Mouse (Mus musculus) forebrain, embryonic 16.5 days (tissue): ENCODE results near the gene Unc93b1. TPM values are rescaled to one million over a fixed set of nuclear protein-coding genes. Genes with fewer than 3 reads are reported as not detected.
A peak's percentile ranks its signal among the peaks of the same experiment; 100 is the strongest.
"Not testable (repeated sequence)": the region's sequence is repeated elsewhere in the genome, so short reads cannot be mapped to it uniquely, and the experiment has no call there.

ENCODE experiments used
- ATAC-seq: fragments of 200-750 bp; cut with Nextera tagmentation; 2 replicates; pipeline ENCODE4 v1.8.0; 2017; ENCODE audit warnings: mild to moderate bottlenecking, moderate library complexity
- H3K27ac ChIP-seq: fragments of 300-500 bp; sonication (generic); 2 replicates; pipeline ENCODE4 v1.5.1; 2014; ENCODE audit warnings: low read length, control low read depth
- H3K27me3 ChIP-seq: fragments of 300-500 bp; sonication (generic); replicated peaks from 2 replicates; pipeline ENCODE4 v1.6.1; 2014; ENCODE audit warnings: low read length; ENCODE audit not compliant: control insufficient read depth, insufficient read depth
- H3K36me3 ChIP-seq: fragments of 300-500 bp; sonication (generic); 2 replicates; pipeline ENCODE4 v1.6.1; 2014; ENCODE audit not compliant: control insufficient read depth, insufficient read depth
- H3K4me1 ChIP-seq: fragments of 300-500 bp; sonication (generic); replicated peaks from 2 replicates; pipeline ENCODE4 v1.6.1; 2014; ENCODE audit warnings: low read length; ENCODE audit not compliant: control insufficient read depth, insufficient read depth
- H3K4me2 ChIP-seq: fragments of 300-500 bp; sonication (generic); 2 replicates; pipeline ENCODE4 v1.6.1; 2014; ENCODE audit warnings: mild to moderate bottlenecking, low read length, control low read depth
- H3K4me3 ChIP-seq: fragments of 300-500 bp; sonication (generic); replicated peaks from 2 replicates; pipeline ENCODE4 v1.5.1; 2014; ENCODE audit warnings: mild to moderate bottlenecking, low read length, control low read depth
- H3K9ac ChIP-seq: fragments of 300-500 bp; sonication (generic); replicated peaks from 2 replicates; pipeline ENCODE4 v1.6.1; 2014; ENCODE audit warnings: low read depth, low read length, control low read depth
- H3K9me3 ChIP-seq: fragments of 300-500 bp; sonication (generic); 2 replicates; pipeline ENCODE4 v1.6.1; 2016; ENCODE audit warnings: low read length; ENCODE audit not compliant: control insufficient read depth
- WGBS: fragments of 180-500 bp; shearing (Covaris S2); extraction: QIAGEN DNeasy Blood & Tissue Kit; methylation state at CpG from one replicate; pipeline ENCODE4 v1.1.7; 2014; 5-methylcytosine and 5-hydroxymethylcytosine counted together
- polyA plus RNA-seq: library from polyadenylated mRNA; unstranded; fragments of >200 nt; fragmentation: Nextera tagmentation; extraction: Ambion mirVana; gene quantifications from 2 replicates; pipeline ENCODE4 v1.2.1, GENCODE M21; 2015

Gene Unc93b1
- polyA plus RNA-seq, 1 experiment from 2014 or later = 7.7 TPM

- no peak overlapping the region for H3K9ac ChIP-seq
- H3K4me2 ChIP-seq = no peak overlapping the region
- no peaks in the 10 kb centered on the region for H3K9me3 ChIP-seq
- H3K27me3 ChIP-seq = no peaks in the 10 kb centered on the region
- ATAC-seq = no peak
- no peak overlapping the region for H3K4me3 ChIP-seq
- H3K27ac ChIP-seq = no peak overlapping the region
- H3K4me1 ChIP-seq = no peaks in the 10 kb centered on the region
- 33% methylated on average over 1 of the region's 1 CpGs for WGBS
- no peaks in the 10 kb centered on the region for H3K36me3 ChIP-seq
These were observed 17.1 kb downstream of the Unc93b1 start for GRCm38 (mm10) chr19:3952099-3952498.

DNA sequence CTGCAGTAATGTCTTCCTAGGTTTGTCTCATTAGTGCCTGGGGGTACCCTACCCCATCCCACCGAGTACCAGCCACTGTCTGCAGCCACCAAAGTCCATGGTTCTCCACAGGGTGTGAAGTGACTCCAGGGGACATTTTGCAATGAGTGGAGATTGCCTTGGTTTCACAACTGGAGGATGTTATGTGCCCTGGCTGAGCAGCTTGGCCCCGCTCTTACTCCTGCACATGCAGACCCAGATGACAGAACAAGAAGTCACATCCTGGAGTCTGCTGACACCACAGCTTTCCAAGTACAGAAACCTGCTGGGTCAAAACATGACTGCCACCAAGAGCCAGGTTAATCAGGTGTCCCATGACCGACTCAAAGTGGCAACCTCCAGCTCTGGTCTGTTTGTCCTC lies 20.0 kb downstream of the Unc93b1 start:
- H3K27ac ChIP-seq = no peak overlapping the region
- H3K36me3 ChIP-seq = no peaks in the 10 kb centered on the region
- no peaks in the 10 kb centered on the region for H3K4me1 ChIP-seq
- H3K4me2 ChIP-seq = no peak overlapping the region
- WGBS = 76% methylated on average over 3 of the region's 3 CpGs
- H3K9ac ChIP-seq = no peak overlapping the region
- no peaks in the 10 kb centered on the region for H3K27me3 ChIP-seq
- ATAC-seq = no peak
- no peaks in the 10 kb centered on the region for H3K9me3 ChIP-seq
- no peak overlapping the region for H3K4me3 ChIP-seq

DNA sequence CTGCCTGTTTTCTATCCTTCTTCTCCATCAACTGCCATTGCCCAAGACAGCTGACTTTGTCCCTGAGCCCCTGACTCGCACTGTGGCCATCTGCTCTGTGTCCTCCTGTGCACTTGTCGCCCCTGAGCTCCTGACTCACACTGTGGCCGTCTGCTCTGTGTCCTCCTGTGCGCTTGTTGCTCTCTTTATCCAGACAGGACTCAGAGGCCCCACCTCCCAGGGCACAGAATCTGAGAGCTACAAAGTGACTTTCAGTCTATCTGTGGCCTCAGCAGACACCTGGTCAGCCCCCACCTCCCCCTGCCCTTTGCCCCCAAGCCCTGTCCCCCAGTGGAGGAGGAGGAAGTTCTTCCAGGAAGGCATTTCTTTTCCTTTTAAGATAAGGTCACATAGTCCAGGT lies 20.8 kb downstream of the Unc93b1 start:
- no peaks in the 10 kb centered on the region for H3K27me3 ChIP-seq
- no peaks in the 10 kb centered on the region for H3K9me3 ChIP-seq
- no peak overlapping the region for H3K9ac ChIP-seq
- H3K4me2 ChIP-seq = no peak overlapping the region
- no peaks in the 10 kb centered on the region for H3K4me1 ChIP-seq
- ATAC-seq = no peak
- H3K36me3 ChIP-seq = no peaks in the 10 kb centered on the region
- H3K27ac ChIP-seq = no peak overlapping the region
- no peak overlapping the region for H3K4me3 ChIP-seq
- 63% methylated on average over 4 of the region's 4 CpGs for WGBS

DNA sequence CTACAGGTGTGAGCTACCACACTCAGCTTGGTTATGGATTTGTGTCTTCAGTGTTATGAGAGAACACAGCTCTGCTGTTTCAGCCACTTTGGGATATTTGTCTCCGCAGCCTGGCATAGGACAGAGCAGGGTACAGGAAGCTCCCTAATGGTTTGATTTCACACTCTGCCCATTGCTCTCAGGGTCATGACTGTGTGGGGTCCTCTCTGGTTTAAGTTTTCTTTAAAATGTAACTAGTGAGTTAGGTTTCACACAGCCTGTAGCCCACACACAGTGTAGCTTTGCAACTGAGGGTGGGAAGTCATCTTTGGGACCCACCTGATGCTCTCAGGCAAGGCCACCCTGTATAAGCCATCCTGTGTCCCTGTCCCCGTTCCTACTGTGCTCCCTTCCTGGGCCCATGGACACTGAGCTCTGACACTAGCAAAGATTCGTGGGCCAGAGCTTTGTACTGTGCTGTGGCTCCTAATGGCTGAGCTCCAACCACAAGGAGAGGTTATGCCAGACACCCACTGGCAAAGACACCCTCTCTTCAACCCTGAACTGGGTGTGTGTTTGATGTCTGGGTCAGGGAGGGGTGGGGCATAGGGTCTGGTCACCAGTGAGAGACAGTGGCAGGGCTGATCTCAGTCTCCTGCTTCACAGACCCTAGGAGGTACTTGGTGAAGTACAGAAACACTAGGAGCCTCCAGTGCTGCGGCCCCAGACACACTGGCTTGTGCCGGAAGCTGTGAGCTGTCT lies 22.5 kb downstream of the Unc93b1 start:
- H3K9me3 ChIP-seq, H3K27me3 ChIP-seq, H3K4me3 ChIP-seq, H3K4me1 ChIP-seq, ATAC-seq, H3K36me3 ChIP-seq, H3K27ac ChIP-seq, H3K9ac ChIP-seq, H3K4me2 ChIP-seq: not testable (repeated sequence)
- 89% methylated on average over 4 of the region's 5 CpGs for WGBS

DNA sequence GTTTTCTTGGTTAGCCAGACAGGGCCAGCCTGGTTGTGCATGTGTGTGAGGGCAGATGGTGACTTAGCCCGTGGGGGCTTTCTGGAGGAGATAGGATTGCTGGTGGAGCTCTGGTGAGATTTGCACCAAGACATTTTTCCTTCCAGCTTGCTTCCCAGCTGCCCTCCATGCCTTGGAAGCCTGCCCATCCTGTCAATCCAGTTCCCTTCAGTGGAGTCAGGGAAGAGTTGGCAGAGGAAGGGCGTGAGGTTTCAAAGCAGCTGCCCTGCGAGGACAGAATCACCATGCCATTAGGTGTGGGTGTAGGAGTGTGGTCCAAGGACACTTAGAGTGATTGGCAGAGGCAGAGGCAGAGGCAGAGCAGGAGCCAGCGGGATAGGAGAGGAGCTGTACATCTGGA lies 23.5 kb downstream of the Unc93b1 start, which contains the start of gene Aldh3b3:
Aldh3b3 (plus strand) TSS at position 176 of the 400 bp plus-strand sequence.
- Histone ChIP-seq H3K4me3 (no peak within 1 kb of the TSS), H3K9ac (no peak within 1 kb of the TSS), H3K4me2 (no peak within 1 kb of the TSS), H3K27ac (no peak within 1 kb of the TSS), H3K4me1 (no peaks in the 10 kb centered on the region), H3K9me3 (no peaks in the 10 kb centered on the region), H3K27me3 (no peaks in the 10 kb centered on the region), H3K36me3 (no peaks in the 10 kb centered on the region)
- 61% methylated on average over 4 of the region's 4 CpGs for WGBS
- no peak for ATAC-seq

- H3K9me3 ChIP-seq = no peaks in the 10 kb centered on the region
These were observed 24.0 kb downstream of the Unc93b1 start for GRCm38 (mm10) chr19:3959030-3959429.

GRCm38 (mm10) chr19:3960211-3960610 lies 25.2 kb downstream of the Unc93b1 start:
- no peak for ATAC-seq
- Histone ChIP-seq H3K9me3 (no peaks in the 10 kb centered on the region), H3K4me3 (no peak overlapping the region), H3K9ac (no peak overlapping the region), H3K27ac (no peak overlapping the region), H3K36me3 (no peaks in the 10 kb centered on the region), H3K4me2 (no peak overlapping the region), H3K4me1 (no peaks in the 10 kb centered on the region), H3K27me3 (no peaks in the 10 kb centered on the region)
- WGBS = 93% methylated on average over 5 of the region's 5 CpGs

More at GRCm38 (mm10) chr19:3959030-3959429, 24.0 kb downstream of the Unc93b1 start:
- no peaks in the 10 kb centered on the region for H3K36me3 ChIP-seq
- ATAC-seq = no peak
- H3K4me3 ChIP-seq = no peak overlapping the region
- no peak overlapping the region for H3K9ac ChIP-seq
- H3K27ac ChIP-seq = no peak overlapping the region
- H3K4me1 ChIP-seq = no peaks in the 10 kb centered on the region
- H3K27me3 ChIP-seq = no peaks in the 10 kb centered on the region
- no peak overlapping the region for H3K4me2 ChIP-seq

- H3K36me3 ChIP-seq, H3K4me2 ChIP-seq, H3K9me3 ChIP-seq, H3K4me1 ChIP-seq, H3K4me3 ChIP-seq, H3K9ac ChIP-seq, H3K27ac ChIP-seq, H3K27me3 ChIP-seq: not testable (repeated sequence)
- 51% methylated on average over 6 of the region's 6 CpGs for WGBS
- peak; percentile 77 for ATAC-seq
These were observed 26.8 kb downstream of the Unc93b1 start for GRCm38 (mm10) chr19:3961805-3962204.

GRCm38 (mm10) chr19:3962469-3962868 lies 27.5 kb downstream of the Unc93b1 start:
- Histone ChIP-seq H3K4me3 (no peak overlapping the region), H3K27me3 (no peaks in the 10 kb centered on the region), H3K36me3 (no peaks in the 10 kb centered on the region), H3K4me1 (no peaks in the 10 kb centered on the region), H3K27ac (no peak overlapping the region), H3K9ac (no peak overlapping the region), H3K9me3 (no peaks in the 10 kb centered on the region), H3K4me2 (no peak overlapping the region)
- 13% methylated on average over 2 of the region's 2 CpGs for WGBS
- no peak for ATAC-seq

GRCm38 (mm10) chr19:3964030-3964429 lies 29.0 kb downstream of the Unc93b1 start:
- 76% methylated on average over 4 of the region's 4 CpGs for WGBS
- Histone ChIP-seq H3K27ac (no peak overlapping the region), H3K9me3 (no peaks in the 10 kb centered on the region), H3K4me1 (no peaks in the 10 kb centered on the region), H3K4me2 (no peak overlapping the region), H3K27me3 (no peaks in the 10 kb centered on the region), H3K4me3 (no peak overlapping the region), H3K9ac (no peak overlapping the region), H3K36me3 (no peaks in the 10 kb centered on the region)
- ATAC-seq = no peak
